Mouse (Mus musculus) liver, adult 2 months (tissue): Measurements from ENCODE around the gene Cdkn1b. TPM values are rescaled to one million over a fixed set of nuclear protein-coding genes. Genes with fewer than 3 reads are reported as not detected.

Experiments used
- DNase-seq: peaks from one replicate; pipeline ENCODE4 v3.0.0-alpha.2; 2011; ENCODE audit warnings: low read depth, low spot score; ENCODE audit errors: extremely low read depth
- H3K27ac ChIP-seq: fragments of 200-500 bp; replicated peaks from 2 replicates; pipeline ENCODE4 v1.5.1; 2012; ENCODE audit warnings: low read depth, mild to moderate bottlenecking, control low read depth, inconsistent platforms, low read length; ENCODE audit not compliant: insufficient read depth
- H3K27me3 ChIP-seq: fragments of 200-500 bp; 2 replicates; pipeline ENCODE4 v1.6.1; 2012; ENCODE audit warnings: mild to moderate bottlenecking, moderate library complexity, low read length, inconsistent platforms; ENCODE audit not compliant: control insufficient read depth, insufficient read depth
- H3K36me3 ChIP-seq: fragments of 200-500 bp; 2 replicates; pipeline ENCODE4 v1.6.1; 2012; ENCODE audit warnings: low read length, inconsistent platforms; ENCODE audit not compliant: control insufficient read depth, insufficient read depth
- H3K4me1 ChIP-seq: fragments of 200-500 bp; 2 replicates; pipeline ENCODE4 v1.6.1; 2011; ENCODE audit warnings: low read length; ENCODE audit not compliant: control insufficient read depth, insufficient read depth
- H3K4me3 ChIP-seq: fragments of 200-500 bp; 2 replicates; pipeline ENCODE4 v1.5.1; 2011; ENCODE audit warnings: low read depth, mild to moderate bottlenecking, control low read depth, low read length, moderate library complexity; ENCODE audit not compliant: insufficient read depth
- H3K79me2 ChIP-seq: fragments of 200-500 bp; 2 replicates; pipeline ENCODE4 v1.6.1; 2012; ENCODE audit warnings: inconsistent platforms, mild to moderate bottlenecking, low read length, moderate library complexity; ENCODE audit not compliant: control insufficient read depth, insufficient read depth
- H3K9ac ChIP-seq: fragments of 200-500 bp; 2 replicates; pipeline ENCODE4 v1.6.1; 2012; ENCODE audit warnings: low read depth, mild to moderate bottlenecking, control low read depth, inconsistent platforms, low read length
- CTCF ChIP-seq: fragments of 200-500 bp; IDR thresholded peaks from 2 replicates; pipeline ENCODE4 v1.5.1; 2011; ENCODE audit warnings: low read depth, low read length, control low read depth
- POLR2A ChIP-seq: fragments of 200-500 bp; IDR thresholded peaks from 2 replicates; pipeline ENCODE4 v1.6.1; 2011; ENCODE audit warnings: low read length, control low read depth; ENCODE audit not compliant: insufficient read depth; ENCODE audit errors: extremely low read depth
- WGBS: fragments of 180-500 bp; shearing (Covaris S2); methylation state at CpG from one replicate; pipeline ENCODE4 v1.1.7; 2018; 5-methylcytosine and 5-hydroxymethylcytosine counted together
- polyA plus RNA-seq: library from polyadenylated mRNA; depleted of rRNA; stranded (reverse); fragments of >200 nt; gene quantifications from 2 replicates; pipeline ENCODE4 v1.2.3, GENCODE M21; 2012
- total RNA-seq: library from RNA; depleted of rRNA; stranded (reverse); fragments of >200 nt; gene quantifications from 2 replicates; pipeline ENCODE4 v1.2.3, GENCODE M21; 2014

Gene Cdkn1b
- total and polyA plus RNA-seq, 2 experiments, result 7.1 to 16.2 TPM

DNA sequence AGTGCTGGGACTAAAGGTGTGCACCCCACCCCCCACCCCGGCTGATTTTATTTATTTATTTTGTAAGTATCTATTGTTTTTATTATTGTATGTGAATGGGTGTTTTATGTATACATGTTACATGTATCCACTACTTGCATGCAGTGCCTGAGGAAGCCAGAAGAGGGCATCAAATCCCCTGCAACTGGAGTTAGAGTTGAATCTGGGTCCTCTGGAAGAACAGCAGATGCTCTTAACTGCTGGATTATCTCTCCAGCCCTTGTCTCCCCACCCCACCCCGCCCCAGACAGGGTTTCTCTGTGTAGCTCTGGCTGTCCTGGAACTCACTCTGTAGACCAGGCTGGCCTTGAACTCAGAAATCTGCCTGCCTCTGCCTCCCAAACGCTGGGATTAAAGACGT lies 36.2 kb downstream of the Cdkn1b start:
- Histone ChIP-seq H3K79me2 (no peaks in the 10 kb centered on the region), H3K27ac (no peak overlapping the region), H3K4me3 (no peak overlapping the region), H3K9ac (no peak overlapping the region), H3K4me1 (no peaks in the 10 kb centered on the region), H3K36me3 (no peaks in the 10 kb centered on the region), H3K27me3 (no peaks in the 10 kb centered on the region)
- no peak for DNase-seq
- TF ChIP-seq CTCF, result no peak
- TF ChIP-seq POLR2A, result no peak
- WGBS, result over 99% methylated on average over 4 of the region's 4 CpGs

- no peaks in the 10 kb centered on the region for H3K36me3 ChIP-seq
- no peaks in the 10 kb centered on the region for H3K27me3 ChIP-seq
- H3K9ac ChIP-seq, result no peak overlapping the region
- TF ChIP-seq CTCF, result no peak
- no peak for TF ChIP-seq POLR2A
- H3K27ac ChIP-seq, result peak overlapping the region; percentile 10; the same call in 1 of the 2 replicates
- 68% methylated on average over 5 of the region's 5 CpGs for WGBS
- no peaks in the 10 kb centered on the region for H3K4me1 ChIP-seq
- no peaks in the 10 kb centered on the region for H3K79me2 ChIP-seq
- H3K4me3 ChIP-seq, result no peak overlapping the region
- no peak for DNase-seq
Observed at GRCm38 (mm10) chr6:134961286-134961685, 41.1 kb downstream of the Cdkn1b start.

DNA sequence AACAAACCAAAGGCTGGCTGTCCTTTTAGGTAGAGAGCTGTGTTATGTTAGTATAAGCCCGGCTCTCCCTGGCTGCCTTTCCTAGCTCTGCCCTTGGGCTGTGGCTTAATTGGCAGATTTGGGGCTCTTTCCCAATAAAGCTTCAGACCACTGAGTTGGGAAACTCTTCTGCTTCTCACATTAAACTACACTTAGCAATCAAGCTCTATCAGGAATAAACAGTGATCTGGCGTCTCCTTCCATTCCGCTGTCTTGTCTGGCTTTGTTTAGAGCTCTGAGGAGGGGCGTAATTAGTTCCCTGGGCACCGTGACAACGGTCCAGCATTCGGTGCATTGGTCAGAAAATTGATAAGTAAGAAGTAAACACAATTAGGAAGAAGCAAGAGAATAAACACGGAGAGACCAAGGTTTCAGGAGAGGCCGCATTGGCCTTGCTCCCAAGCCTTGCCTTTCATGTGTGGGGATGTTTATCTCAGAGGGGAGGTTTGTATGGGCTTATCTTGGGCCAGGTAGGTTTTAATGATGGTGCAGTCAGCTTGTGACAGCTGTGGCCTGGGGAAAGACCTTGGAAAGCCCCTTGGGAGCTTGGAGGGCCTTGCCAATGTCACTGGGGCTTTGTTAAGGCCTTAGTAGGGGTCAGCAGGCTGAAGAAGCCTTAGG lies 41.8 kb downstream of the Cdkn1b start:
- H3K36me3 ChIP-seq, result no peaks in the 10 kb centered on the region
- peak; percentile 54 for DNase-seq
- no peaks in the 10 kb centered on the region for H3K4me1 ChIP-seq
- WGBS, result 43% methylated on average over 9 of the region's 9 CpGs
- no peak for TF ChIP-seq CTCF
- TF ChIP-seq POLR2A, result no peak
- no peaks in the 10 kb centered on the region for H3K79me2 ChIP-seq
- H3K27me3 ChIP-seq, result no peaks in the 10 kb centered on the region
- no peak overlapping the region for H3K9ac ChIP-seq
- 0 out of 2 replicates have a peak overlapping the region, but pooled peaks have one; percentile 7 for H3K27ac ChIP-seq
- no peak overlapping the region for H3K4me3 ChIP-seq

GRCm38 (mm10) chr6:134962518-134962893 lies 42.3 kb downstream of the Cdkn1b start:
- no peak overlapping the region for H3K4me3 ChIP-seq
- H3K27ac ChIP-seq, result no peak overlapping the region
- no peaks in the 10 kb centered on the region for H3K36me3 ChIP-seq
- no peak for TF ChIP-seq POLR2A
- no peak for TF ChIP-seq CTCF
- H3K79me2 ChIP-seq, result no peaks in the 10 kb centered on the region
- H3K27me3 ChIP-seq, result no peaks in the 10 kb centered on the region
- 85% methylated on average over 5 of the region's 5 CpGs for WGBS
- H3K4me1 ChIP-seq, result no peaks in the 10 kb centered on the region
- no peak for DNase-seq
- H3K9ac ChIP-seq, result no peak overlapping the region

- no peak overlapping the region for H3K9ac ChIP-seq
- H3K79me2 ChIP-seq, result no peaks in the 10 kb centered on the region
- 89% methylated on average over 2 of the region's 2 CpGs for WGBS
- no peaks in the 10 kb centered on the region for H3K4me1 ChIP-seq
- no peak overlapping the region for H3K4me3 ChIP-seq
- H3K36me3 ChIP-seq, result no peaks in the 10 kb centered on the region
- TF ChIP-seq POLR2A (no peak), CTCF (no peak)
- no peak for DNase-seq
- H3K27ac ChIP-seq, result no peak overlapping the region
- no peaks in the 10 kb centered on the region for H3K27me3 ChIP-seq
Observed at GRCm38 (mm10) chr6:134963910-134964309, 43.7 kb downstream of the Cdkn1b start.

- 86% methylated on average over 5 of the region's 5 CpGs for WGBS
Observed at GRCm38 (mm10) chr6:134966681-134967080, 46.5 kb downstream of the Cdkn1b start.

More at GRCm38 (mm10) chr6:134966681-134967080, 46.5 kb downstream of the Cdkn1b start:
- no peak for DNase-seq
- no peaks in the 10 kb centered on the region for H3K36me3 ChIP-seq
- H3K27me3 ChIP-seq, result no peaks in the 10 kb centered on the region
- no peak overlapping the region for H3K4me3 ChIP-seq
- no peaks in the 10 kb centered on the region for H3K4me1 ChIP-seq
- H3K27ac ChIP-seq, result no peak overlapping the region
- H3K79me2 ChIP-seq, result no peaks in the 10 kb centered on the region
- no peak for TF ChIP-seq POLR2A
- TF ChIP-seq CTCF, result no peak
- no peak overlapping the region for H3K9ac ChIP-seq
